Mouse (Mus musculus) kidney, embryonic 14.5 days (tissue): Measurements from ENCODE around the gene Fam187b. TPM values are rescaled to one million over a fixed set of nuclear protein-coding genes. Genes with fewer than 3 reads are reported as not detected.

Experiments
- ATAC-seq: fragments of 200-750 bp; cut with Nextera tagmentation; 2 replicates; pipeline ENCODE4 v1.8.0; 2017; ENCODE audit warnings: moderate number of reproducible peaks, mild to moderate bottlenecking, moderate TSS enrichment, moderate library complexity; ENCODE audit not compliant: low FRiP score, low TSS enrichment
- H3K27ac ChIP-seq: fragments of 300-500 bp; sonication (generic); 2 replicates; pipeline ENCODE4 v1.5.1; 2014; ENCODE audit warnings: low read depth, mild to moderate bottlenecking, low read length, moderate library complexity, mixed read lengths
- H3K27me3 ChIP-seq: fragments of 300-500 bp; sonication (generic); 2 replicates; pipeline ENCODE4 v1.6.1; 2014; ENCODE audit warnings: mild to moderate bottlenecking, low read length; ENCODE audit not compliant: control insufficient read depth, insufficient read depth
- H3K36me3 ChIP-seq: fragments of 300-500 bp; sonication (generic); 2 replicates; pipeline ENCODE4 v1.6.1; 2014; ENCODE audit warnings: low read length, mixed read lengths; ENCODE audit not compliant: control insufficient read depth, insufficient read depth
- H3K4me1 ChIP-seq: fragments of 300-500 bp; sonication (generic); 2 replicates; pipeline ENCODE4 v1.6.1; 2014; ENCODE audit warnings: low read length, mixed read lengths; ENCODE audit not compliant: control insufficient read depth, insufficient read depth
- H3K4me2 ChIP-seq: fragments of 300-500 bp; sonication (generic); replicated peaks from 2 replicates; pipeline ENCODE4 v1.6.1; 2014; ENCODE audit warnings: low read depth, mild to moderate bottlenecking, low read length
- H3K4me3 ChIP-seq: fragments of 300-500 bp; sonication (generic); 2 replicates; pipeline ENCODE4 v1.5.1; 2014; ENCODE audit warnings: mild to moderate bottlenecking, low read length
- H3K9ac ChIP-seq: fragments of 300-500 bp; sonication (generic); 2 replicates; pipeline ENCODE4 v1.6.1; 2014; ENCODE audit warnings: low read depth, mild to moderate bottlenecking, low read length, moderate library complexity
- H3K9me3 ChIP-seq: fragments of 300-500 bp; sonication (generic); 2 replicates; pipeline ENCODE4 v1.6.1; 2016; ENCODE audit warnings: low read length; ENCODE audit not compliant: control insufficient read depth
- WGBS: fragments of 180-500 bp; shearing (Covaris S2); extraction: QIAGEN DNeasy Blood & Tissue Kit; methylation state at CpG from one replicate; pipeline ENCODE4 v1.1.7; 2014; 5-methylcytosine and 5-hydroxymethylcytosine counted together
- polyA plus RNA-seq: library from polyadenylated mRNA; unstranded; fragments of >200 nt; fragmentation: Nextera tagmentation; extraction: Ambion mirVana; gene quantifications from 2 replicates; pipeline ENCODE4 v1.2.1, GENCODE M21; 2014

Gene Fam187b
- polyA plus RNA-seq, 1 experiment from 2014 or later = 5.3 TPM

DNA sequence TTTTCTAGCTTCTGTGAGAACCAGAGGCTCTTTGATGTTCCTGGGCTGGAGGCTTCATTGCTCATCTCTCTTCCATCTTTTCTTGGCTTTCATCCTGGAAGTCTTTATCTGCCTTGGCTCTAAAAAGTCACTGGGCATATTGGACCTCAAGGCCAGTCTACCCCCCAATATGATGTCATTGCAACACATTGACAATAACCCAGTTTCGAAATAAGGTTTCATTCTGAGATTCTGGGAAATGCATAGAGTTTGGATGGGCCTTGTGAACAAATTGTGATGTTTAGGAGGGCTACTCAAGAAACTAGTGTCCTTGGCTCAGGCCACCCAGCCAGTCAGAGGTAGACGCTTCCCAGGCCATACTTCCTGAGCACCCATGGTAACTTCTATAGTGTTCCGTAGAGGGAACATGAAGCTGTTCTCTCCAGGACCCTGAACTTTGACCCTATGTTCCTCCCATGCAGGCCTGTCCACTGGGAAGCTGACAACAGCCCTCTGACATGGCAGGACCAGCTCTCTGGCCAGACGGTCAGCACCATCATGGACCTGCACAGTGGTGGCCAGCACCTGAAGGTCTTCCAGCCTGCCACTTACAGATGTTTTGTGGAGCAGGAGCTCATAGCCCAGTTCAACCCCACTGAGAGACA, 15.1 kb downstream of the Fam187b start:
- Histone ChIP-seq H3K4me2 (no peak overlapping the region), H3K4me1 (no peaks in the 10 kb centered on the region), H3K9ac (no peak overlapping the region), H3K27ac (no peak overlapping the region), H3K9me3 (no peaks in the 10 kb centered on the region), H3K27me3 (no peaks in the 10 kb centered on the region), H3K4me3 (no peak overlapping the region), H3K36me3 (no peaks in the 10 kb centered on the region)
- 89% methylated on average over 4 of the region's 4 CpGs for WGBS
- no peak for ATAC-seq

DNA sequence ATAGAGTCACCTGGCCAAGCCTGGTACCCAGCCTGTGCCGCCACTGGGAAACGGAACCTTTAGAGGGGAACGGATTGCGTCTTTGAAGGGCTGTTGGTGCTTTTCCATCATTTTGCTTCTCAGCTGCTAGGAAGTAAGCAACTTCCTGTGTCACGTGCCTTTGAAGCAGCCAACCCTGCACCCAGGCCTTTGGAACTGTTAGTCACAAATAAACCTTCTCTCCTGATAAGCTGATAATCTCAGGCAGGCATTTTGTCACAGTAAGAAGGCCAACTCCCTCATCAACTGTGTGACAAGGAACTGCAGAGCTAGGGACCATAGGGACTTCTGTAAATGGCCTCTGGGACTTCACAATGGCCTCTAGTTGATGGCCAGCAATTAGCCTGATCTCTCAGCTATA, 18.6 kb downstream of the Fam187b start:
- Histone ChIP-seq H3K27me3 (no peaks in the 10 kb centered on the region), H3K4me3 (no peak overlapping the region), H3K9me3 (peaks cover 4% of the 10 kb centered on the region; the same call in 1 of the 2 replicates), H3K36me3 (no peaks in the 10 kb centered on the region), H3K4me2 (no peak overlapping the region), H3K27ac (no peak overlapping the region), H3K4me1 (no peaks in the 10 kb centered on the region), H3K9ac (no peak overlapping the region)
- 67% methylated on average over 5 of the region's 5 CpGs for WGBS
- no peak for ATAC-seq

DNA sequence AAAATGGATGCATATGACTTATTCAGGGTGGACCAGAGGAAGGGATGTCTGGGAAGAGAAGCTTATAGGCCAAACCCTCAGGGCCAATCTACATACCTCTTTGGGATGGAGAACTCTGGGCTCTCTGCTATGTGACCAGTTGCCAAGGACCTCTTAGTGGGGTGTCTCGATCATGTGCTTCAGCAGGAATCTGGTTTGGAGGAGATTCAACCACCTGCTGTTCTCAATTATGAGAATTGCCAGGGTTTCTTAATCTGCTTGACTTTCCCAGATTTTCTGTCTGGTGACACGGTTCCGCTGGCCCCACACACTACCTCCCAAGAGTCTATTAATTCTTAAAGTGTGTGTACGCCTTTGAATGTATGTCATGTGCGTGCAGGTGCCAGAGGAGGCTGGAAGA, 20.4 kb downstream of the Fam187b start:
- Histone ChIP-seq H3K4me3 (no peak overlapping the region), H3K9ac (no peak overlapping the region), H3K27ac (no peak overlapping the region), H3K36me3 (no peaks in the 10 kb centered on the region), H3K4me2 (no peak overlapping the region), H3K9me3 (peaks cover 4% of the 10 kb centered on the region; the same call in 1 of the 2 replicates), H3K4me1 (no peaks in the 10 kb centered on the region), H3K27me3 (no peaks in the 10 kb centered on the region)
- no peak for ATAC-seq
- WGBS = 92% methylated on average over 5 of the region's 5 CpGs

DNA sequence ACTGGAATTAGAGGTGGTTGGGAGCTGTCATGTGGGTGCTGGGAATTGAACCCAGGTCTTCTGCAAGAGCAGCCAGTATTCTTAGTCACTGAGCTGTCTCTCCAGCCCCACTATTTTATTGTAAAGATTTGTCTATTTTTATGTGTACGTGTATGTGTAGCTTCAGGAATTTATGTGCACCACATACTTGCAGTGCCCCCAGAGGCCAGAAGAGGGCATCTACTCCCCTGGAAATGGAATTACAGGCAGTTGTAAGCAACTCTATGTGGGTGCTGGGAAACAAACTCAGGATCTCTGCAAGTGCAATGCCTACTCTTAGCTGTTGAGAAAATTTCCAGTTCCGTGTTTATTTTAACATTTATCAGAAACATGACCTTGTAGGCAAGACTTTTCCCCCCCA, 22.9 kb downstream of the Fam187b start:
- Histone ChIP-seq H3K36me3 (no peaks in the 10 kb centered on the region), H3K4me1 (peaks cover 12% of the 10 kb centered on the region; the same call in 1 of the 2 replicates), H3K27ac (no peak overlapping the region), H3K9me3 (peaks cover 4% of the 10 kb centered on the region; the same call in 1 of the 2 replicates), H3K27me3 (no peaks in the 10 kb centered on the region), H3K4me3 (no peak overlapping the region), H3K4me2 (no peak overlapping the region), H3K9ac (no peak overlapping the region)
- 95% methylated on average over 2 of the region's 2 CpGs for WGBS
- ATAC-seq = no peak

DNA sequence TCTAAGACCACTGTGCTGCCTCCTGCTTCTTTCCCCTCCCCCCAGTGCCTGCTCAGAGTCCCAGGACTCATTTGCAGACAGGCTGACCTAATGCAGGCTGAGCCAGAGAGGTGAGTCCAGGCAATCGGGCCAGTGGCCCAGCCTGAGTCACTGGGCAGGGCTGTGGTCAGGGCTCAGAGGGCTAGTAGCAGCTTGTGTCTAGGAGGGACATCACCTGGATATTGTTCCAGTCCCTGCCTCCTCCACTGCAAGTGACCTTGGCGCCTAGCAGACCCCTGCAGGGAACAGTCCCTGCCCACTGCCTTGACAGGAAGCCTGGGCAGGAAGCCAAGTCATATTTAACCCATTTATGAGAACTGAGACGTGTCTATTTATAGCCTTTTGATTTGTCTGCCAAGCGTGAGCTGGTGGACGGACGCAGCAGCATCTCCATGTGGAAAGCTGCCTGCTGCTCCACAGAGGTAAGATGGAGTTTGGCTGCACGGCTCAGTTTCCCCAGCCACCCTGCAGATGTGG, 27.0 kb downstream of the Fam187b start:
- H3K9me3 ChIP-seq = peaks cover 4% of the 10 kb centered on the region; the same call in 1 of the 2 replicates
- no peak overlapping the region for H3K9ac ChIP-seq
- H3K4me1 ChIP-seq = peaks cover 12% of the 10 kb centered on the region; the same call in 1 of the 2 replicates
- peak; percentile 69 for ATAC-seq
- H3K4me2 ChIP-seq = no peak overlapping the region; the same call in 1 of the 2 replicates
- 18% methylated on average over 7 of the region's 7 CpGs for WGBS
- no peak overlapping the region for H3K4me3 ChIP-seq
- H3K27ac ChIP-seq = no peak overlapping the region
- H3K27me3 ChIP-seq = no peaks in the 10 kb centered on the region
- H3K36me3 ChIP-seq = no peaks in the 10 kb centered on the region

DNA sequence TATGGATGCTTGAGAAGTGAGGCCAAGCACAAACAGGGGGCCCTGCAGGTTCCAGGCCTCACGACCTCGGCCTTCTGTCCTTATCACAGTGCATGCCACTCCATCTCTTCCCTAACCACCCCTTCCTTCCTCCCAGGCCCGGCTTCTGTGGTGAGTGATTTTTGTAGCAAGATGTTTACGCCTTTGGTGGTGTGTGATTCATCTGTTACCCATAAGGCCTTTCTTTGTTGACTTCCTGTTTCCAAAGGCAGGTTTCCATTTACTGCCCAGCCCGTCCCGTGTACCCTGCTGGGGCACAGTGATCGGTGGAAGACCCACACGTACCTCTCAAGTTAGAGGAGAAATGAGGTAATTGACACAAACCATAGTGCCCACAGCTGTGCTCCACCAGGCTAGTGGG, 29.1 kb downstream of the Fam187b start:
- H3K27me3 ChIP-seq = no peaks in the 10 kb centered on the region
- ATAC-seq = no peak

DNA sequence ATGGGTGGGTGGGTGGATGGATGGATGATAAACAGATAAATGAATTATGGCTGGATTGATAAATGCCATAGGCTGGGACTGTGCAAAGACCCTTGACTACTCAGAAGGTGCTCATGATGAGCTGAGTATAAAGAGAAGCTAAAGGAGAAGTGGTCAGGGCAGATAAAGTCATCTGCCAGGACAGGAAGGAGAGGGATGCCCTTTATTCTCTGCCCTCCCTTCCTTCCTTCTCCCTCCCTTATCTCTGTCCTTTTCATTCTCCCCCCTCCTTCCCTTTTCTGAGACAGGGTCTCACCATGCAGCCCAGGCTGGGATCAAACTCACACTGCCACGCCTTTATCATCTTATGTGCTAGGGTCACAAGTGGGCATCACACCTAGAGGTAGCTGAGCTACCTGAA, 34.2 kb downstream of the Fam187b start:
- no peak for ATAC-seq
- WGBS = 95% methylated on average over 1 of the region's 1 CpGs

More for the DNA sequence above, 29.1 kb downstream of the Fam187b start:
- Histone ChIP-seq H3K9me3 (no peaks in the 10 kb centered on the region), H3K36me3 (no peaks in the 10 kb centered on the region), H3K4me1 (peaks cover 12% of the 10 kb centered on the region; the same call in 1 of the 2 replicates), H3K4me2 (no peak overlapping the region), H3K9ac (no peak overlapping the region), H3K4me3 (no peak overlapping the region), H3K27ac (no peak overlapping the region)
- WGBS = 70% methylated on average over 8 of the region's 8 CpGs

DNA sequence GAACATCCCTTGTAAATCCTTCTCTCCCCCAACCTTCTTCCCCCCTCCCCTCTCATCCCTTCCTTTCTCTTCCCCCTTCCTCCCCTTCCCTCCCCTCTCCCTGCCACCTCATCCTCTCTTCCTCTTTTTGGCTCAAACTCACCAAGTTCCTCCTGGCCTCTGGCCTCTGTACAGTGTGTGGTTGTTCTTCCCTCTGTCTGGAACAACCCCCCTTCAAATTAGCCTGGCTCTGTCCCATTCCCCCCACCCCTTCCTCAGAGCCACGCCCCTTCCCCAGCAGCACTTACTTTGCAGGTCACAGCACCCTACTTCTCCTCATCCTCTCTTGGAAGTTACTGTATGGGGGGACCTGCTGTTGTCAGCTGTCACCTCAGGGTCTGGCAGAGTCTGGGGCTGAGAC, 34.6 kb downstream of the Fam187b start:
- Histone ChIP-seq H3K4me2 (no peak overlapping the region), H3K36me3 (no peaks in the 10 kb centered on the region), H3K9me3 (no peaks in the 10 kb centered on the region), H3K4me1 (peaks cover 4% of the 10 kb centered on the region; the same call in 1 of the 2 replicates), H3K27ac (no peak overlapping the region), H3K4me3 (no peak overlapping the region), H3K9ac (no peak overlapping the region), H3K27me3 (no peaks in the 10 kb centered on the region)
- ATAC-seq = 0 out of 2 replicates have a peak, but pooled peaks have one; percentile 41
- WGBS = 63% methylated on average over 1 of the region's 1 CpGs

More for the DNA sequence above, 34.2 kb downstream of the Fam187b start:
- Histone ChIP-seq H3K27ac (no peak overlapping the region), H3K36me3 (no peaks in the 10 kb centered on the region), H3K9ac (no peak overlapping the region), H3K27me3 (no peaks in the 10 kb centered on the region), H3K4me1 (peaks cover 4% of the 10 kb centered on the region; the same call in 1 of the 2 replicates), H3K4me2 (no peak overlapping the region), H3K4me3 (no peak overlapping the region), H3K9me3 (no peaks in the 10 kb centered on the region)

DNA sequence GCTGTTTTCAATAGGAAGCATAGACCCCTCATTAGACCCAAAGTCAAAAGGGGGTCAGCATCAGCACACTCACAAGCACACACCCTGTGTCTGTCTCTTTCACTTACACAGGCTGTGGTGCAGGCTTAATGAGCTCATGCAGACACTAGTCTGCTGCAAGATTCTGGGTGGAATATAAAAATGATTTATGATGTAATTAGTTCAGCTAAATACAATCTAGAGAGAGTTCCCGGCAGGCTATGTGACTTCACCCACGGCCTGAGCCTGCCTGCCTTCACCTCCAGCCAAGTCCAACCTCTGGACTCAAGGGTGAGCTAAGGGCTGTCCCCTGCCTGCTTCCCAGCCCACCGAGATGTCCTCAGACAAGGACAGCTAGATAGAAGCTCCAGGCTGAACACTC, 35.3 kb downstream of the Fam187b start:
- Histone ChIP-seq H3K4me3 (no peak overlapping the region), H3K36me3 (no peaks in the 10 kb centered on the region), H3K9me3 (no peaks in the 10 kb centered on the region), H3K27me3 (no peaks in the 10 kb centered on the region), H3K4me2 (no peak overlapping the region), H3K4me1 (peaks cover 4% of the 10 kb centered on the region; the same call in 1 of the 2 replicates), H3K27ac (no peak overlapping the region), H3K9ac (no peak overlapping the region)
- 20% methylated on average over 3 of the region's 3 CpGs for WGBS
- peak; percentile 85 for ATAC-seq
